Mouse (Mus musculus) liver, postnatal 0 days (tissue): ENCODE data around the gene Trank1.

Experiments
- CTCF ChIP-seq: sonication (generic); IDR thresholded peaks from 2 replicates; pipeline ENCODE4 v1.5.1; 2016; ENCODE audit warnings: antibody characterized with exemption, low read depth
- EP300 ChIP-seq: IDR thresholded peaks from 2 replicates; pipeline ENCODE4 v1.6.1; 2016; ENCODE audit warnings: antibody characterized with exemption, low read depth, mild to moderate bottlenecking

GRCm38 (mm10) chr9:111298606-111299005 is 12.9 kb upstream of the Trank1 start:
- TF ChIP-seq CTCF (no peak), EP300 (no peak)
